Mouse (Mus musculus) myocyte (in vitro differentiated cells): Measurements from ENCODE around the gene Asb7. TPM values are rescaled to one million over a fixed set of nuclear protein-coding genes. Genes with fewer than 3 reads are reported as not detected.

Experiments
- H3K27me3 ChIP-seq: one replicate; pipeline ENCODE4 v1.6.1; 2011; ENCODE audit not compliant: control insufficient read depth, insufficient read depth, insufficient read length
- H3K36me3 ChIP-seq: one replicate; pipeline ENCODE4 v1.6.1; 2011; ENCODE audit not compliant: control insufficient read depth, insufficient read depth
- H3K4me2 ChIP-seq: one replicate; pipeline ENCODE4 v1.6.1; 2011; ENCODE audit warnings: low read depth, control low read depth
- H3K4me3 ChIP-seq: one replicate; pipeline ENCODE4 v1.5.1; 2011; ENCODE audit warnings: mild to moderate bottlenecking, control low read depth, moderate library complexity
- H3K79me2 ChIP-seq: one replicate; pipeline ENCODE4 v1.6.1; 2011; ENCODE audit not compliant: control insufficient read depth, insufficient read depth
- H3ac ChIP-seq: one replicate; pipeline ENCODE4 v1.6.1; 2011; ENCODE audit not compliant: control insufficient read depth, insufficient read length
- CEBPB ChIP-seq: IDR thresholded peaks from 2 replicates; pipeline ENCODE4 v1.6.1; 2011; ENCODE audit warnings: mild to moderate bottlenecking, moderate library complexity; ENCODE audit not compliant: poor library complexity, insufficient read depth, severe bottlenecking
- E2F4 ChIP-seq: IDR thresholded peaks from one replicate; pipeline ENCODE4 v1.6.1; 2011; ENCODE audit warnings: mild to moderate bottlenecking, control low read depth, moderate library complexity; ENCODE audit not compliant: insufficient read depth
- MAX ChIP-seq: IDR thresholded peaks from one replicate; pipeline ENCODE4 v1.6.1; 2011; ENCODE audit warnings: low read depth, mild to moderate bottlenecking, control low read depth
- MYOD1 ChIP-seq, 3 experiments: IDR thresholded peaks; one replicate each; pipeline ENCODE4 v1.6.1; 2011; ENCODE audit warnings: control low read depth in 2 of 3, low read depth in 2 of 3, mild to moderate bottlenecking in 2 of 3, moderate library complexity in 1 of 3; ENCODE audit not compliant: insufficient read length in 2 of 3, control insufficient read depth in 1 of 3
- MYOG ChIP-seq, 3 experiments: IDR thresholded peaks; one replicate each; pipeline ENCODE4 v1.6.1; 2011; ENCODE audit warnings: control low read depth in 2 of 3, low read depth in 2 of 3, mild to moderate bottlenecking in 2 of 3; ENCODE audit not compliant: insufficient read length in 2 of 3, control insufficient read depth in 1 of 3, insufficient read depth in 1 of 3
- POLR2A ChIP-seq: IDR thresholded peaks from one replicate; pipeline ENCODE4 v1.6.1; 2011; ENCODE audit warnings: low read depth, mild to moderate bottlenecking, control low read depth, moderate library complexity; ENCODE audit not compliant: insufficient read length
- POLR2AphosphoS2 ChIP-seq: IDR thresholded peaks from one replicate; pipeline ENCODE4 v1.6.1; 2011; ENCODE audit warnings: low read depth, control low read depth; ENCODE audit not compliant: insufficient read length
- REST ChIP-seq: IDR thresholded peaks from one replicate; pipeline ENCODE4 v1.6.1; 2011; ENCODE audit warnings: mild to moderate bottlenecking, control low read depth, moderate library complexity; ENCODE audit not compliant: insufficient read depth, insufficient read length
- SRF ChIP-seq: IDR thresholded peaks from one replicate; pipeline ENCODE4 v1.6.1; 2011; ENCODE audit warnings: low read depth; ENCODE audit not compliant: control insufficient read depth, insufficient read length
- TCF12 ChIP-seq: IDR thresholded peaks from one replicate; pipeline ENCODE4 v1.6.1; 2011; ENCODE audit warnings: mild to moderate bottlenecking, control low read depth; ENCODE audit not compliant: poor library complexity, insufficient read depth, severe bottlenecking
- TCF3 ChIP-seq: IDR thresholded peaks from one replicate; pipeline ENCODE4 v1.6.1; 2011; ENCODE audit warnings: low read depth, control low read depth; ENCODE audit not compliant: insufficient read length
- USF1 ChIP-seq: IDR thresholded peaks from one replicate; pipeline ENCODE4 v1.6.1; 2011; ENCODE audit warnings: low read depth, mild to moderate bottlenecking, control low read depth, moderate library complexity
- polyA plus RNA-seq: library from polyadenylated mRNA; unstranded; fragments of >200 nt; fragmentation: generic; extraction: Trizol; gene quantifications from one replicate; pipeline ENCODE4 v1.2.1, GENCODE M21; 2012; ENCODE audit warnings: missing spikeins

Asb7 gene
- polyA plus RNA-seq, 1 experiment = 4.8 TPM

DNA sequence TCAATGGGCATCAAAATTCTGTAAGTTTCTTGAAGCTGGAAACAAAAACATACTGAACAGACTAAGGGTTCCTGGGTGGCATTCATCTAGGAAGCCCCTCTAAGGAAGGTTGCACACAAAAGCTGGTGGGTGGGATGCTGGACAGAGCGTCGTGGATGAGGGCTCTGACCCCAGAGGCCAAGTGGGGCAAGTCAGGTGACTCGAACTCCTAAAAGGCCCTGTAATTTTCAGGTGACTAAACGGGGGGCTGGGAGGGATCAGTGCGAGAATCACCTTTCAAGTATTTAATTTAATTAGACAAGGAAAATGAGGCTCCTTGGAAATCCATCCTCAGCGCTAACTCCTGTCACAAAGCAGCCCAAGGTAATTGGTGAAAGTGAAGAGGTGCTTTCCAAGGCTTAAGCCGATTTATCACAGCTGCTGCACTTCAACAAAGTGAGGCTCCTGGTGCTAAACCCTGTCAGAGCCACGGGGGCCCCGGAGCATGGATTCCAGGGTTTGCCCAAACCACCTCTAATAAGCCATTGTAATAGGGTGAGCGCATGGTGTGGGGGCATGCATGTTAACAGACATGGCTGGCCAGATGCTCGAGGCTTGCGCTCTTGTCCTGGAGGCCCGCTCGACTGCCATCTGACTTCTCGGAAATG is 59.1 kb downstream of the Asb7 start:
- no peak overlapping the region for H3K4me2 ChIP-seq

DNA sequence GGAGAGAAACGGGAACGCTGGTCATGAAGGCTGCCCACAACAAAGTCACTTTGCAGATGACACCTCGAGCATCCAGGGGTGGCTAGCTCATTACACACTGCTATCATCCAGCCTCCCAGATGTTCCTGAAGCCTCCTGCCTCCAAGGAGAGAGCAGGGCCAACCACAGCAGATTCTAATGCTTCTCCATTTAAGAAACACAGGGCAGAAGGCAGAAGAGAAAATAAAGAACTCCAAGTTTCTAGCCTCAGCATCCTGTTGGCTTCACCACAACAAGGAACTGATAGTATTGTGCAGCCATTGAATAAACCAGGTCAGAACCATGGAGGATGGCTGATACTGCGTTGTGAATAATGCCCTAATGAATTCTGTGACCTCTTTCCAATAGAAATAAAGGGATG is 60.0 kb downstream of the Asb7 start:
- H3K4me3 ChIP-seq = no peak overlapping the region
- H3K27me3 ChIP-seq = no peaks in the 10 kb centered on the region
- H3K36me3 ChIP-seq = no peaks in the 10 kb centered on the region
- no peak overlapping the region for H3K4me2 ChIP-seq
- no peak overlapping the region for H3ac ChIP-seq
- no peak for TF ChIP-seq POLR2A
- TF ChIP-seq E2F4 = no peak
- no peak for TF ChIP-seq MYOD1 (IDR thresholded peaks at IDR 0.05; ENCODE audit: control insufficient read depth in 1 of 3, insufficient read length in 2 of 3, low read depth in 2 of 3)
- no peak for TF ChIP-seq USF1
- TF ChIP-seq CEBPB = no peak
- no peak for TF ChIP-seq SRF
- TF ChIP-seq POLR2AphosphoS2 = no peak
- no peaks in the 10 kb centered on the region for H3K79me2 ChIP-seq

More for the DNA sequence above, 59.1 kb downstream of the Asb7 start:
- H3K36me3 ChIP-seq = no peaks in the 10 kb centered on the region
- no peaks in the 10 kb centered on the region for H3K79me2 ChIP-seq
- no peak for TF ChIP-seq POLR2A
- TF ChIP-seq MYOG (IDR thresholded peaks at IDR 0.05; ENCODE audit: control insufficient read depth in 1 of 3, insufficient read depth in 1 of 3, insufficient read length in 2 of 3, low read depth in 2 of 3) = no peak
- TF ChIP-seq TCF3 = no peak
- no peak for TF ChIP-seq USF1
- no peak for TF ChIP-seq TCF12
- no peak for TF ChIP-seq POLR2AphosphoS2
- no peak for TF ChIP-seq E2F4
- TF ChIP-seq MYOD1 (IDR thresholded peaks at IDR 0.05; ENCODE audit: control insufficient read depth in 1 of 3, insufficient read length in 2 of 3, low read depth in 2 of 3) = no peak
- TF ChIP-seq REST = no peak
- TF ChIP-seq MAX = no peak
- TF ChIP-seq CEBPB = no peak
- no peaks in the 10 kb centered on the region for H3K27me3 ChIP-seq
- no peak overlapping the region for H3ac ChIP-seq
- H3K4me3 ChIP-seq = no peak overlapping the region

DNA sequence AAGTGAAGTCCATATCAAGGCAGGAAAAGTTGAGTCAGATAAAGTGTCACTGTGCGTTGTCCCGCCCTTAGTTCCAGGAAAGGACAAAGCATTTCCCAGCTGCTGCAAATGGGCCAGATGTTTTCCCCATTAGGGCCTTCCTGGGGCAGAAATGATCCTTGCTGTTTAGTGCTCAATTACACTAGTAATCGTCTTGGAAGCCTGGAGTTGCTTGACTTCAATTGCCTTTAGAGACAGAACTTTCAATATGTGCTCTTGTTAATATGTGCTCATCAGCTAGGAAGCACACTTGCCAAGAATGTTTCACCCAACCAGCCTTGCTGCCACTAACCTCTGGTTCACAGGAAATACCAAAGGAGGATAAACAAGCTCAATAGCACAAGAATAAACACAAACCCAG is 66.0 kb downstream of the Asb7 start:
- H3K79me2 ChIP-seq = no peaks in the 10 kb centered on the region
- no peaks in the 10 kb centered on the region for H3K27me3 ChIP-seq
- TF ChIP-seq TCF12 (no peak), SRF (no peak), MYOG (IDR thresholded peaks at IDR 0.05; ENCODE audit: control insufficient read depth in 1 of 3, insufficient read depth in 1 of 3, insufficient read length in 2 of 3, low read depth in 2 of 3) (no peak), MAX (no peak), CEBPB (no peak), MYOD1 (IDR thresholded peaks at IDR 0.05; ENCODE audit: control insufficient read depth in 1 of 3, insufficient read length in 2 of 3, low read depth in 2 of 3) (no peak), TCF3 (no peak), POLR2AphosphoS2 (no peak), USF1 (no peak), POLR2A (no peak), E2F4 (no peak)
- H3K4me3 ChIP-seq = no peak overlapping the region
- H3ac ChIP-seq = no peak overlapping the region
- no peak overlapping the region for H3K4me2 ChIP-seq
- H3K36me3 ChIP-seq = no peaks in the 10 kb centered on the region

DNA sequence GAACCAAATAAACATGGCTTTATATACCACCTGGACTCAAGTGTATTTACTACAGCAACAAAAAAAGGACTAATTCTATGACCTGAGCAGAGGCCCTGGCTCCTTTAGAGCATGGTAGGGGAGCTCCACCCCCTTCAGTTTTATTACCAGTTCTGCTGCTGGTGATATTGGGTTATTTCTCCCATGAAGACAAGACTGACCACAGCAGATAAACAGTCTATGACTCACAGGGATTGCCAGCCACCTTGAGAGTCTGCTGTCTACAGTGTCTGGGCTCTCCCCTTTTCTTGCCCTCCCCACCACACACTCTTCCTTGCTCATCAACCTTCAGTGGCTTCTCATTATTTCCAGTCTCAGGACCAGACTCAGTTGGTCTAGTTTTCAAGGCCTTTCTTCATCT is 87.5 kb downstream of the Asb7 start:
- no peak overlapping the region for H3K4me3 ChIP-seq

More for the DNA sequence above, 87.5 kb downstream of the Asb7 start:
- Histone ChIP-seq H3K4me2 (no peak overlapping the region), H3K27me3 (no peaks in the 10 kb centered on the region), H3K79me2 (no peaks in the 10 kb centered on the region), H3ac (no peak overlapping the region), H3K36me3 (no peaks in the 10 kb centered on the region)
- no peak for TF ChIP-seq USF1
- no peak for TF ChIP-seq MAX
- TF ChIP-seq TCF12 = no peak
- no peak for TF ChIP-seq MYOG (IDR thresholded peaks at IDR 0.05; ENCODE audit: control insufficient read depth in 1 of 3, insufficient read depth in 1 of 3, insufficient read length in 2 of 3, low read depth in 2 of 3)
- no peak for TF ChIP-seq POLR2A
- TF ChIP-seq E2F4 = no peak
- peak in 1 of 3 experiments; percentile 17 for TF ChIP-seq MYOD1 (IDR thresholded peaks at IDR 0.05; ENCODE audit: control insufficient read depth in 1 of 3, insufficient read length in 2 of 3, low read depth in 2 of 3)
- TF ChIP-seq TCF3 = no peak
- TF ChIP-seq POLR2AphosphoS2 = no peak
- TF ChIP-seq CEBPB = 0 out of 2 replicates have a peak, but pooled peaks have one; percentile 20
